Mouse (Mus musculus) C2C12 (cell line): Measurements from ENCODE around the gene Twist2. TPM values are rescaled to one million over a fixed set of nuclear protein-coding genes. Genes with fewer than 3 reads are reported as not detected.
A peak's percentile ranks its signal among the peaks of the same experiment; 100 is the strongest.

Experiments used
- H3K27me3 ChIP-seq: one replicate; pipeline ENCODE4 v1.6.1; 2011; ENCODE audit not compliant: control insufficient read depth, insufficient read depth, insufficient read length
- H3K36me3 ChIP-seq: one replicate; pipeline ENCODE4 v1.6.1; 2011; ENCODE audit not compliant: control insufficient read depth, insufficient read depth
- H3K4me3 ChIP-seq: one replicate; pipeline ENCODE4 v1.5.1; 2011; ENCODE audit warnings: mild to moderate bottlenecking, control low read depth; ENCODE audit not compliant: poor library complexity, insufficient read depth, severe bottlenecking
- H3K79me2 ChIP-seq: one replicate; pipeline ENCODE4 v1.6.1; 2011; ENCODE audit not compliant: control insufficient read depth, insufficient read depth
- H3K79me3 ChIP-seq: one replicate; pipeline ENCODE4 v1.6.1; 2011; ENCODE audit warnings: low read depth, control low read depth
- H3ac ChIP-seq: one replicate; pipeline ENCODE3; 2011; ENCODE audit warnings: low read depth; ENCODE audit not compliant: control insufficient read depth, insufficient read length
- CEBPB ChIP-seq: IDR thresholded peaks from one replicate; pipeline ENCODE4 v1.6.1; 2011; ENCODE audit warnings: low read depth, mild to moderate bottlenecking, control low read depth, moderate library complexity
- CTCF ChIP-seq: IDR thresholded peaks from one replicate; pipeline ENCODE4 v1.5.1; 2011; ENCODE audit not compliant: control insufficient read depth, insufficient read depth, insufficient read length
- FOSL1 ChIP-seq: IDR thresholded peaks from one replicate; pipeline ENCODE4 v1.8.0; 2011; ENCODE audit warnings: mild to moderate bottlenecking, low read length; ENCODE audit not compliant: poor library complexity, insufficient read depth, severe bottlenecking
- MAX ChIP-seq: IDR thresholded peaks from one replicate; pipeline ENCODE4 v1.6.1; 2011; ENCODE audit warnings: mild to moderate bottlenecking, control low read depth
- MYOD1 ChIP-seq: IDR thresholded peaks from one replicate; pipeline ENCODE4 v1.6.1; 2011; ENCODE audit warnings: low read depth; ENCODE audit not compliant: control insufficient read depth, insufficient read length
- MYOG ChIP-seq: IDR thresholded peaks from one replicate; pipeline ENCODE4 v1.6.1; 2011; ENCODE audit not compliant: control insufficient read depth, insufficient read length; ENCODE audit errors: extremely low read depth
- USF1 ChIP-seq: IDR thresholded peaks from one replicate; pipeline ENCODE4 v1.6.1; 2011; ENCODE audit warnings: low read depth, mild to moderate bottlenecking, control low read depth, moderate library complexity
- polyA plus RNA-seq: library from polyadenylated mRNA; unstranded; fragments of >200 nt; fragmentation: generic; extraction: Trizol; gene quantifications from one replicate; pipeline ENCODE4 v1.2.1, GENCODE M21; 2012; ENCODE audit warnings: missing spikeins

Twist2 gene
- polyA plus RNA-seq, 1 experiment = 65.4 TPM

DNA sequence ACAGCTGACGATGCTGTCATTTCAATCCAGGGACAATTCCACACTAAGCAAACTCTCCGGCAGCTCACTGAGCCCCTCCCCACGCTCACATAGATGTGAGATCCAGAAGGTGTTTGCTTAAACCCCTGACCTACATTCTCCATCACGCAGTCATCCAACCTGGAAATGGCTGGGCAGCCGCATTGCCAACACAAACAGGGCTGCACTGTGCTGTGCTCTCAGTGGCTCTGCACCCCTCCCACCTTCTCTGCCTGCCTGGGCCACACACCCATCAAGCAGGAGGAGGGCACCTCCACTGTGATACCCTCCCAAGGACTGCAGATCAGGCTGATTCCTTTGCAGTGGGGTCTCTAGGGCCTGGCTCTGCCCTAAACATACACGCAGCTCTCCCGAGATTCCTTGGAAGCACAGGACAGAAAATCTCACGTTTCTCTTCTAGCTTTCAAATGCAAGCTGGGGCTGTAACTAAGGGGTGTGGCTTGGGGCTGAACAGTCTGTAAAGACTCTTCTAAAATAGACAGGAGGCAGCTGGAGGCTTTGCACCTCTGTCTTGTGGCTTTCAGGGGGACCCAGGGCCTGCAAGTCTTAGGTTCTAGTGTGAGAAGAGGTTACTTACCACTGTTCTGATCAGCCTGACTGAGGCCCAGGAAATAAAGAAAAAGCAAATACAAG, 71.3 kb downstream of the Twist2 start:
- TF ChIP-seq MAX (no peak), USF1 (no peak), FOSL1 (no peak), CTCF (no peak), CEBPB (no peak), MYOD1 (no peak)
- Histone ChIP-seq H3K79me2 (no peaks in the 10 kb centered on the region), H3ac (no peak overlapping the region), H3K79me3 (no peaks in the 10 kb centered on the region), H3K4me3 (no peak overlapping the region), H3K27me3 (no peaks in the 10 kb centered on the region), H3K36me3 (no peaks in the 10 kb centered on the region)

DNA sequence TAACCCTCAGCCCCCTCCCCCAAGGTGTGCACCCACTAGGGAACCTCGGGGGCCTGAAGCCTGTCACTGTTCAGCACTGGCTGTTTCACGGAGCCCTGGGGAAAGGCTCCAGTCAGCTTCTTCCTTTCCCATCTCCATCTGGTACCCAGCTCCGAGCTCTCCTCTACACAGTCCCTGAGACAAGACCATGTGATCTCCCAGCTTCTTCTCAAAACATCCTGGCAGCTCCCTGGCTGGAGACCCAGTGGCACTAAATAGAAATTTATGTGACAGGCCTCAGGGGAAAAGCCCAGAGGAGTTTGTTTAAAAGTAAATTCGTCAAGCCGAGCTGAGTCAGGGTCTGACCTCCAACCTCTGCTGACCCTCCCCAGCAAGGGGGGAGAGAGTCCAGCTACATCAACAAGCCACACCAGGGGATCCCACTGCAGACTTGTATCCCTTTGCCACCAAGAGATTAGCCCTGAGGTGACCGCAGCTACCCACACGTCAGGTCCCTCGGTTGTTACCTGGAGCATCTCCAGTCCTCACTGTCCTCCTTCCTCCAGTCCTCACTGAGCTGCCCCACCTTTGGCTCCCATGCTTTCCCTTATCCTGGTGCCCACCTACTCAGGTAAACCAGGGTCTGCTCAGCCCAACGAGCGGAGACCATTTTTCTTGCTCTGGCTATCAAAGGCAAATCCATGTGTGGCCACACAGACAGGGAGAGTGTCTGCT, 72.5 kb downstream of the Twist2 start:
- no peak for TF ChIP-seq MYOG
- no peak for TF ChIP-seq CTCF
- no peak for TF ChIP-seq CEBPB
- no peak for TF ChIP-seq MYOD1
- TF ChIP-seq MAX = no peak
- no peak for TF ChIP-seq USF1
- no peak for TF ChIP-seq FOSL1
- H3ac ChIP-seq = no peak overlapping the region
- H3K36me3 ChIP-seq = no peaks in the 10 kb centered on the region
- no peak overlapping the region for H3K4me3 ChIP-seq
- no peaks in the 10 kb centered on the region for H3K79me2 ChIP-seq
- H3K79me3 ChIP-seq = no peaks in the 10 kb centered on the region
- H3K27me3 ChIP-seq = no peaks in the 10 kb centered on the region

- Histone ChIP-seq H3K27me3 (no peaks in the 10 kb centered on the region), H3ac (no peak overlapping the region), H3K4me3 (no peak overlapping the region), H3K79me3 (no peaks in the 10 kb centered on the region), H3K36me3 (no peaks in the 10 kb centered on the region), H3K79me2 (no peaks in the 10 kb centered on the region)
- peak; percentile 13 for TF ChIP-seq CEBPB
- TF ChIP-seq USF1 = peak; percentile 88
- peak; percentile 54 for TF ChIP-seq CTCF
- no peak for TF ChIP-seq MAX
These were observed 73.4 kb downstream of the Twist2 start for GRCm38 (mm10) chr1:91874633-91875032.

DNA sequence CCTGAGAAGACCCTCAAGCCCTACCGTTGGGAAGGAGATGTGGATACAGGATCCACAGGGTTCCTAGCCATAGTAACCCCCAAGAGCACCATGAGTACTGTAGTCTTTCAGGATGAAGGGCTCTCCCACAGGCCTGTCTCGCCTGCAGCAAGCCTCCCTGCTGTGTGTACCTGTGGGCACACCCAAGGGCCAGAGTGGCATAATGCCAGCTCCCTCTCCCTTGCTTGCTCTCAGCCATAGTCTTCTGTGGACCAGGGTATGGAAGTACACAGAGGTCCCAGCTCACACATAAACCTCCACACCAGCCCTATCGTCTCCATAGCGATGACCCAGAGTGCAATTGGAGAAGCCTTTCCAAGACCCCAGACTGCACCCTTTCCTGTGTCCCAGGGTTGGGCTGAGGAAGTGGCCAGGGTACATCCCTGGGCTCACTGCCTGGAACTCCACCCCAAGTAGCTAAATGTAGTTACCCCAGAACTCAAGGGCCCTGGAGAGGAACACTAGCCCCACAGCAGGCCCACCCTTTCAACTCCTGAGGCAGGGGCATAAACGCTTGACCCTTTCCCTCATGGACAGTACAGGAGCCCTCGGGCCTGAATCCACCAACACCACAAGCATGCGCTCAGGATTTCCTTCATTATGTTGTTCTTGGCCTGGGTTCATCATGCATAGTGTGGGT, 73.9 kb downstream of the Twist2 start:
- no peaks in the 10 kb centered on the region for H3K79me3 ChIP-seq
- H3ac ChIP-seq = no peak overlapping the region
- no peaks in the 10 kb centered on the region for H3K79me2 ChIP-seq
- H3K4me3 ChIP-seq = no peak overlapping the region
- TF ChIP-seq MAX (no peak), CTCF (no peak), MYOD1 (no peak), MYOG (no peak), FOSL1 (no peak), USF1 (no peak), CEBPB (no peak)
- no peaks in the 10 kb centered on the region for H3K27me3 ChIP-seq
- no peaks in the 10 kb centered on the region for H3K36me3 ChIP-seq

DNA sequence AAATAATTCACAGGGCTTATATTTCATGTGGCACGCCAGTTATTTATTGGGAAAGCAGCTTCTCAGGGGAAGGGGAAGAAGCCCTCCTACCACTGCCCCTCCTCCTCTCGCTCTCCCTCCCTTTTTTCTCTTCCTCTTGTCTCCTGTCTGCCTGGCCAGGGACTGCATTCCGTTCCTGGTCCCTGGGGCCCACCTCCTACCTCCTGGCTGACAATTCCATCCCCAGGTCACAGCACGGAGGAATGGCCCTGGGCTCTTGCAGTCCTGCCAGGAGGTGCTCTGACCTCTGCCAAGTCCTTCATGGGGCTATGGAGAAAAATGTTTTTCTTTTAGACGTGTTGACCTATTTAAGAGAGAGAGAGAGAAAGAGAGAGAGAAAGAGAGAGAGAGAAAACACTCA, 77.4 kb downstream of the Twist2 start:
- TF ChIP-seq FOSL1 = no peak
- TF ChIP-seq CTCF = no peak
- TF ChIP-seq MYOD1 = no peak
- TF ChIP-seq MAX = no peak
- no peak for TF ChIP-seq MYOG
- Histone ChIP-seq H3K4me3 (no peak overlapping the region), H3K36me3 (no peaks in the 10 kb centered on the region), H3ac (no peak overlapping the region), H3K27me3 (no peaks in the 10 kb centered on the region), H3K79me2 (no peaks in the 10 kb centered on the region), H3K79me3 (no peaks in the 10 kb centered on the region)
